In genomic region chr15:83494572-83494920, GRCm38 (mm10) we compare ENCODE assay signal across 30 mouse cellular contexts. TPM values are rescaled to one million over a fixed set of nuclear protein-coding genes. Genes with fewer than 3 reads are reported as not detected.
"Had no signal": no experiment of that assay in that cellular context is flagged by ENCODE, and none has a peak within 500 bp of the region (broad histone marks: within the 10 kb centered on the region; RNA-seq: fewer than 3 reads in every experiment).

No protein-coding gene starts in this region.

- ATAC-seq: hindbrain, postnatal 0 days; intestine, embryonic 16.5 days; liver, embryonic 12.5 days had no signal

- H3K4me2 ChIP-seq: heart, embryonic 12.5 days; heart, embryonic 15.5 days; hindbrain, embryonic 13.5 days; hindbrain, embryonic 15.5 days; kidney, embryonic 15.5 days; limb, embryonic 12.5 days; liver, embryonic 12.5 days had no signal

- H3K4me1 ChIP-seq: hindbrain, embryonic 13.5 days; hindbrain, embryonic 15.5 days; kidney, embryonic 15.5 days; limb, embryonic 12.5 days had no signal

- DNase-seq: gastrocnemius, postnatal 14 days; gastrocnemius, postnatal 36 days; heart, adult 11 months; heart, adult 2 months; heart, postnatal 14 days; heart, postnatal 36 days; kidney, adult 11 months; kidney, adult 2 months; kidney, adult 9 months; kidney, postnatal 14 days; kidney, postnatal 36 days; layer of hippocampus, adult 9-11 months; layer of hippocampus, postnatal 36 days; liver had no signal

- H3K27ac ChIP-seq: heart, adult 2 months; heart, embryonic 10.5 days; heart, embryonic 15.5 days; hindbrain, embryonic 13.5 days; hindbrain, embryonic 15.5 days; hindbrain, postnatal 0 days; kidney, embryonic 15.5 days; kidney, postnatal 0 days; limb, embryonic 10.5 days; limb, embryonic 12.5 days had no signal

- H3K4me3 ChIP-seq: heart, adult 2 months; heart, embryonic 10.5 days; heart, embryonic 12.5 days; heart, embryonic 15.5 days; hindbrain, embryonic 13.5 days; hindbrain, embryonic 15.5 days; kidney, embryonic 15.5 days; limb, embryonic 10.5 days; limb, embryonic 12.5 days; liver, embryonic 12.5 days had no signal

- H3K9ac ChIP-seq: heart, embryonic 12.5 days; heart, embryonic 15.5 days; hindbrain, embryonic 13.5 days; hindbrain, embryonic 15.5 days; kidney, embryonic 15.5 days; limb, embryonic 12.5 days; liver, embryonic 12.5 days had no signal

- H3K9me3 ChIP-seq: heart, embryonic 10.5 days; heart, embryonic 12.5 days; heart, embryonic 15.5 days; hindbrain, embryonic 13.5 days; hindbrain, embryonic 15.5 days; kidney, embryonic 15.5 days; limb, embryonic 10.5 days; limb, embryonic 12.5 days; liver, embryonic 12.5 days had no signal

- H3K27me3 ChIP-seq: heart, embryonic 12.5 days; heart, embryonic 15.5 days; hindbrain, embryonic 13.5 days; hindbrain, embryonic 15.5 days; kidney, embryonic 15.5 days; limb, embryonic 12.5 days; liver, embryonic 12.5 days had no signal

RNA-seq across cellular contexts. Expression of gene Bik, which starts 32.1 kb away (rescaled TPM):
- total RNA-seq: hematopoietic stem cell, adult 5-6 weeks; left cerebral cortex, adult 18-20 months; left cerebral cortex, postnatal 14 days; left cerebral cortex, postnatal 36 days had no signal
